Mouse (Mus musculus) lung, embryonic 16.5 days (tissue): Measurements from ENCODE around the gene Rnf7. TPM values are rescaled to one million over a fixed set of nuclear protein-coding genes. Genes with fewer than 3 reads are reported as not detected.
A peak's percentile ranks its signal among the peaks of the same experiment; 100 is the strongest.
"Not testable (repeated sequence)": the region's sequence is repeated elsewhere in the genome, so short reads cannot be mapped to it uniquely, and the experiment has no call there.

Source experiments
- ATAC-seq: fragments of 200-750 bp; cut with Nextera tagmentation; 2 replicates; pipeline ENCODE4 v1.8.0; 2017; ENCODE audit warnings: low read depth, mild to moderate bottlenecking, moderate library complexity
- H3K27ac ChIP-seq: fragments of 300-500 bp; sonication (generic); 2 replicates; pipeline ENCODE4 v1.5.1; 2014; ENCODE audit warnings: mild to moderate bottlenecking, control low read depth, low read length
- H3K27me3 ChIP-seq: fragments of 300-500 bp; sonication (generic); 2 replicates; pipeline ENCODE4 v1.6.1; 2014; ENCODE audit warnings: low read depth, low read length, mixed read lengths; ENCODE audit not compliant: control insufficient read depth, insufficient read depth
- H3K36me3 ChIP-seq: fragments of 300-500 bp; sonication (generic); 2 replicates; pipeline ENCODE4 v1.6.1; 2014; ENCODE audit warnings: low read length; ENCODE audit not compliant: control insufficient read depth, insufficient read depth
- H3K4me1 ChIP-seq: fragments of 300-500 bp; sonication (generic); replicated peaks from 2 replicates; pipeline ENCODE4 v1.6.1; 2014; ENCODE audit warnings: low read length, mixed read lengths; ENCODE audit not compliant: control insufficient read depth, insufficient read depth
- H3K4me2 ChIP-seq: fragments of 300-500 bp; sonication (generic); 2 replicates; pipeline ENCODE4 v1.6.1; 2014; ENCODE audit warnings: low read depth, low read length, control low read depth
- H3K4me3 ChIP-seq: fragments of 300-500 bp; sonication (generic); 2 replicates; pipeline ENCODE4 v1.5.1; 2014; ENCODE audit warnings: mild to moderate bottlenecking, low read length, control low read depth
- H3K9ac ChIP-seq: fragments of 300-500 bp; sonication (generic); 2 replicates; pipeline ENCODE4 v1.6.1; 2014; ENCODE audit warnings: low read length, control low read depth
- H3K9me3 ChIP-seq: fragments of 300-500 bp; sonication (generic); 2 replicates; pipeline ENCODE4 v1.6.1; 2016; ENCODE audit warnings: low read length; ENCODE audit not compliant: control insufficient read depth
- WGBS: fragments of 180-500 bp; shearing (Covaris S2); extraction: QIAGEN DNeasy Blood & Tissue Kit; methylation state at CpG from one replicate; pipeline ENCODE4 v1.1.7; 2014; 5-methylcytosine and 5-hydroxymethylcytosine counted together
- polyA plus RNA-seq: library from polyadenylated mRNA; unstranded; fragments of >200 nt; fragmentation: Nextera tagmentation; extraction: Ambion mirVana; gene quantifications from 2 replicates; pipeline ENCODE4 v1.2.1, GENCODE M21; 2015

Rnf7 gene
- polyA plus RNA-seq, 1 experiment from 2014 or later, result 189 TPM

GRCm38 (mm10) chr9:96506011-96506498 lies 27.6 kb upstream of the Rnf7 start:
- no peaks in the 10 kb centered on the region for H3K27me3 ChIP-seq
- H3K4me1 ChIP-seq, result peaks cover 4% of the 10 kb centered on the region
- H3K27ac ChIP-seq, result no peak overlapping the region
- ATAC-seq, result peak; percentile 65; the same call in 1 of the 2 replicates
- no peak overlapping the region for H3K4me3 ChIP-seq
- 7% methylated on average over 10 of the region's 10 CpGs for WGBS
- H3K9me3 ChIP-seq, result no peaks in the 10 kb centered on the region
- H3K9ac ChIP-seq, result no peak overlapping the region
- no peaks in the 10 kb centered on the region for H3K36me3 ChIP-seq
- H3K4me2 ChIP-seq, result 0 out of 2 replicates have a peak overlapping the region, but pooled peaks have one; percentile 7

GRCm38 (mm10) chr9:96505156-96505555 lies 26.7 kb upstream of the Rnf7 start:
- Histone ChIP-seq H3K36me3 (no peaks in the 10 kb centered on the region), H3K9me3 (no peaks in the 10 kb centered on the region), H3K9ac (no peak overlapping the region), H3K4me2 (no peak overlapping the region), H3K4me3 (no peak overlapping the region), H3K27ac (no peak overlapping the region), H3K4me1 (peaks cover 4% of the 10 kb centered on the region), H3K27me3 (no peaks in the 10 kb centered on the region)
- 89% methylated on average over 4 of the region's 4 CpGs for WGBS
- no peak for ATAC-seq

GRCm38 (mm10) chr9:96504116-96504895 lies 25.8 kb upstream of the Rnf7 start:
- Histone ChIP-seq H3K4me2 (no peak overlapping the region), H3K27ac (no peak overlapping the region), H3K27me3 (no peaks in the 10 kb centered on the region), H3K4me1 (peaks cover 4% of the 10 kb centered on the region), H3K36me3 (no peaks in the 10 kb centered on the region), H3K9me3 (no peaks in the 10 kb centered on the region), H3K9ac (no peak overlapping the region), H3K4me3 (no peak overlapping the region)
- ATAC-seq, result no peak
- 76% methylated on average over 17 of the region's 17 CpGs for WGBS

- H3K4me1 ChIP-seq, result peaks cover 4% of the 10 kb centered on the region
- WGBS, result 62% methylated on average over 6 of the region's 6 CpGs
- no peak overlapping the region for H3K27ac ChIP-seq
- H3K4me3 ChIP-seq, result no peak overlapping the region
- H3K9me3 ChIP-seq, result 0 out of 2 replicates have a peak, but pooled peaks cover 4% of the 10 kb centered on the region
- H3K27me3 ChIP-seq, result no peaks in the 10 kb centered on the region
- ATAC-seq, result no peak
- H3K36me3 ChIP-seq, result no peaks in the 10 kb centered on the region
- H3K9ac ChIP-seq, result no peak overlapping the region
- H3K4me2 ChIP-seq, result no peak overlapping the region
Measured at GRCm38 (mm10) chr9:96502856-96503610, 24.6 kb upstream of the Rnf7 start.

GRCm38 (mm10) chr9:96501217-96501616 lies 22.7 kb upstream of the Rnf7 start:
- no peak overlapping the region for H3K4me3 ChIP-seq
- 51% methylated on average over 7 of the region's 7 CpGs for WGBS
- no peak overlapping the region for H3K27ac ChIP-seq
- peaks cover 3% of the 10 kb centered on the region for H3K4me1 ChIP-seq
- no peak for ATAC-seq
- no peak overlapping the region for H3K9ac ChIP-seq
- H3K9me3 ChIP-seq, result 0 out of 2 replicates have a peak, but pooled peaks cover 4% of the 10 kb centered on the region
- H3K27me3 ChIP-seq, result no peaks in the 10 kb centered on the region
- H3K4me2 ChIP-seq, result no peak overlapping the region
- no peaks in the 10 kb centered on the region for H3K36me3 ChIP-seq

- Histone ChIP-seq H3K27ac (no peak overlapping the region), H3K27me3 (no peaks in the 10 kb centered on the region), H3K4me3 (no peak overlapping the region), H3K9me3 (no peaks in the 10 kb centered on the region), H3K4me2 (no peak overlapping the region), H3K36me3 (no peaks in the 10 kb centered on the region), H3K9ac (no peak overlapping the region), H3K4me1 (no peaks in the 10 kb centered on the region; the same call in 1 of the 2 replicates)
- WGBS, result 28% methylated on average over 3 of the region's 3 CpGs
- ATAC-seq, result 0 out of 2 replicates have a peak, but pooled peaks have one; percentile 54
Measured at GRCm38 (mm10) chr9:96493212-96493611, 14.7 kb upstream of the Rnf7 start.

- Histone ChIP-seq H3K36me3 (no peaks in the 10 kb centered on the region), H3K27ac (no peak overlapping the region), H3K9me3 (no peaks in the 10 kb centered on the region), H3K27me3 (no peaks in the 10 kb centered on the region), H3K9ac (no peak overlapping the region), H3K4me1 (no peaks in the 10 kb centered on the region; the same call in 1 of the 2 replicates), H3K4me3 (no peak overlapping the region), H3K4me2 (no peak overlapping the region)
- 31% methylated on average over 12 of the region's 12 CpGs for WGBS
- ATAC-seq, result no peak
Measured at GRCm38 (mm10) chr9:96491810-96492209, 13.3 kb upstream of the Rnf7 start.

GRCm38 (mm10) chr9:96487869-96488268 lies 9.4 kb upstream of the Rnf7 start:
- not testable (repeated sequence) for H3K4me1 ChIP-seq, H3K4me3 ChIP-seq, H3K27ac ChIP-seq, H3K9ac ChIP-seq, H3K9me3 ChIP-seq, H3K4me2 ChIP-seq, ATAC-seq, H3K36me3 ChIP-seq, H3K27me3 ChIP-seq
- 88% methylated on average over 5 of the region's 5 CpGs for WGBS

- Histone ChIP-seq H3K4me3 (no peak overlapping the region), H3K27ac (no peak overlapping the region), H3K4me1 (no peaks in the 10 kb centered on the region), H3K9ac (no peak overlapping the region), H3K4me2 (no peak overlapping the region), H3K9me3 (no peaks in the 10 kb centered on the region), H3K27me3 (no peaks in the 10 kb centered on the region), H3K36me3 (no peaks in the 10 kb centered on the region)
- 63% methylated on average over 2 of the region's 2 CpGs for WGBS
- ATAC-seq, result no peak
Measured at GRCm38 (mm10) chr9:96483648-96484047, 5.2 kb upstream of the Rnf7 start.
